Mouse (Mus musculus) heart, postnatal 0 days (tissue): Measurements from ENCODE around the gene Hhex.

Experiments
- CTCF ChIP-seq: IDR thresholded peaks from 2 replicates; pipeline ENCODE4 v1.5.1; 2016; ENCODE audit warnings: antibody characterized with exemption, control low read depth, low read depth
- EP300 ChIP-seq: IDR thresholded peaks from 2 replicates; pipeline ENCODE4 v1.6.1; 2016; ENCODE audit warnings: antibody characterized with exemption, low read depth

DNA sequence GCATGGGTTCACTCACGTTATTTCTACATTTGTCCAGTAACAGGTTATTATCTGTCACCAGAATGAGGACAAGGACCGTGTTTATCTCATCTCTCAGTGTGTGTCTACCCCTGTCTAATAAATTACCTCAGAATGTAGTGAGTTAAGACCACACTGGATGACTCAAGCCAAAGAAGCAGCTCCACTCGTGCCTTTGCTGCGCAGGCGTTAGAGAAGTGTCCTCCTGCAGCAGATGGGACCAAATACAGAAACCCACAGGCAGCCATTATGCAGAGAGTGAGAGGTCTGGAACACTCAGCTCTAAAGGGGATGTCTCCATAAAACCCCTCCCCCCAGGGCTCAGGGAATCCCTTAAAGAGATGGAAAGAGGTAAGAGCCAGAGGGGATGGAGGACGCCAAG, 50.2 kb downstream of the Hhex start:
- TF ChIP-seq CTCF (no peak), EP300 (no peak)
